Mouse (Mus musculus) embryonic facial prominence, embryonic 12.5 days (tissue): ENCODE measurements around the gene Snrpd3. TPM values are rescaled to one million over a fixed set of nuclear protein-coding genes. Genes with fewer than 3 reads are reported as not detected.
A peak's percentile ranks its signal among the peaks of the same experiment; 100 is the strongest.
"Not testable (repeated sequence)": the region's sequence is repeated elsewhere in the genome, so short reads cannot be mapped to it uniquely, and the experiment has no call there.

ENCODE experiments used
- ATAC-seq: fragments of 200-750 bp; cut with Nextera tagmentation; 2 replicates; pipeline ENCODE4 v1.8.0; 2017; ENCODE audit not compliant: insufficient number of reproducible peaks, insufficient read depth, low FRiP score, low TSS enrichment
- H3K27ac ChIP-seq: fragments of 300-500 bp; sonication (generic); 2 replicates; pipeline ENCODE4 v1.5.1; 2016; ENCODE audit warnings: mild to moderate bottlenecking
- H3K27me3 ChIP-seq: fragments of 300-500 bp; sonication (generic); 2 replicates; pipeline ENCODE4 v1.6.1; 2016; ENCODE audit warnings: mild to moderate bottlenecking, moderate library complexity
- H3K36me3 ChIP-seq: fragments of 300-500 bp; sonication (generic); 2 replicates; pipeline ENCODE4 v1.6.1; 2016; ENCODE audit warnings: mild to moderate bottlenecking
- H3K4me1 ChIP-seq: fragments of 300-500 bp; sonication (generic); 2 replicates; pipeline ENCODE4 v1.6.1; 2016
- H3K4me2 ChIP-seq: fragments of 300-500 bp; sonication (generic); replicated peaks from 2 replicates; pipeline ENCODE4 v1.6.1; 2016; ENCODE audit warnings: mild to moderate bottlenecking, moderate library complexity
- H3K4me3 ChIP-seq: fragments of 300-500 bp; sonication (generic); 2 replicates; pipeline ENCODE4 v1.5.1; 2016; ENCODE audit warnings: mild to moderate bottlenecking
- H3K9ac ChIP-seq: fragments of 300-500 bp; sonication (generic); 2 replicates; pipeline ENCODE4 v1.6.1; 2016; ENCODE audit warnings: mild to moderate bottlenecking, moderate library complexity
- H3K9me3 ChIP-seq: fragments of 300-500 bp; sonication (generic); 2 replicates; pipeline ENCODE4 v1.6.1; 2016; ENCODE audit warnings: mild to moderate bottlenecking, moderate library complexity
- WGBS: fragments of 180-500 bp; shearing (Covaris S2); methylation state at CpG from one replicate; pipeline ENCODE4 v1.1.7; 2016; 5-methylcytosine and 5-hydroxymethylcytosine counted together
- polyA plus RNA-seq: library from polyadenylated mRNA; unstranded; fragments of >200 nt; fragmentation: Nextera tagmentation; extraction: Ambion mirVana; gene quantifications from 2 replicates; pipeline ENCODE4 v1.2.1, GENCODE M21; 2016

Gene Snrpd3
- polyA plus RNA-seq, 1 experiment from 2014 or later = 167 TPM

GRCm38 (mm10) chr10:75516038-75516723 lies 1.2 kb upstream of the Snrpd3 start:
- Histone ChIP-seq H3K36me3 (peaks cover 29% of the 10 kb centered on the region), H3K27ac (0 out of 2 replicates have a peak overlapping the region, but pooled peaks have one; percentile 98), H3K9me3 (no peaks in the 10 kb centered on the region), H3K9ac (peak overlapping the region; percentile 92), H3K27me3 (no peaks in the 10 kb centered on the region), H3K4me2 (peak overlapping the region; percentile 73), H3K4me1 (peaks cover 26% of the 10 kb centered on the region), H3K4me3 (peak overlapping the region; percentile 89)
- ATAC-seq = no peak
- WGBS = 23% methylated on average over 8 of the region's 8 CpGs

- Histone ChIP-seq H3K36me3 (peaks cover 29% of the 10 kb centered on the region), H3K4me2 (peak overlapping the region; percentile 73), H3K9ac (peak overlapping the region; percentile 92), H3K9me3 (no peaks in the 10 kb centered on the region), H3K4me3 (peak overlapping the region; percentile 89), H3K27me3 (no peaks in the 10 kb centered on the region), H3K4me1 (peaks cover 26% of the 10 kb centered on the region), H3K27ac (peak overlapping the region; percentile 98)
- no peak for ATAC-seq
- under 1% methylated on average over 12 of the region's 12 CpGs for WGBS
Measured at GRCm38 (mm10) chr10:75516724-75517072, 653 bp upstream of the Snrpd3 start.

GRCm38 (mm10) chr10:75517758-75518143 lies 400 bp downstream of the Snrpd3 start, which contains the start of gene Gucd1:
Gucd1 (minus strand) TSS chr10:75517972.
- Histone ChIP-seq H3K27me3 (no peaks in the 10 kb centered on the region), H3K27ac (peak within 1 kb of the TSS; percentile 98), H3K9ac (peak within 1 kb of the TSS; percentile 93), H3K4me2 (peak within 1 kb of the TSS; percentile 90), H3K4me1 (peaks cover 26% of the 10 kb centered on the region), H3K4me3 (peak within 1 kb of the TSS; percentile 89), H3K36me3 (peaks cover 33% of the 10 kb centered on the region), H3K9me3 (no peaks in the 10 kb centered on the region)
- WGBS = under 1% methylated on average over 20 of the region's 20 CpGs
- ATAC-seq = peak; percentile 89

GRCm38 (mm10) chr10:75520581-75520980 lies 3.2 kb downstream of the Snrpd3 start:
- Histone ChIP-seq H3K27ac (no peak overlapping the region), H3K9me3 (no peaks in the 10 kb centered on the region), H3K4me3 (no peak overlapping the region), H3K27me3 (no peaks in the 10 kb centered on the region), H3K36me3 (peaks cover 53% of the 10 kb centered on the region), H3K9ac (no peak overlapping the region), H3K4me1 (peaks cover 23% of the 10 kb centered on the region), H3K4me2 (no peak overlapping the region)
- ATAC-seq = no peak
- 97% methylated on average over 5 of the region's 5 CpGs for WGBS

GRCm38 (mm10) chr10:75521643-75522042 lies 4.3 kb downstream of the Snrpd3 start:
- Histone ChIP-seq H3K27me3 (no peaks in the 10 kb centered on the region), H3K4me1 (peaks cover 15% of the 10 kb centered on the region), H3K9ac (no peak overlapping the region; the same call in 1 of the 2 replicates), H3K4me2 (no peak overlapping the region), H3K9me3 (no peaks in the 10 kb centered on the region), H3K36me3 (peaks cover 60% of the 10 kb centered on the region), H3K4me3 (no peak overlapping the region), H3K27ac (no peak overlapping the region)
- ATAC-seq = no peak
- WGBS = 96% methylated on average over 4 of the region's 4 CpGs

GRCm38 (mm10) chr10:75525450-75525849 lies 8.1 kb downstream of the Snrpd3 start:
- H3K27me3 ChIP-seq, ATAC-seq, H3K9ac ChIP-seq, H3K4me2 ChIP-seq, H3K9me3 ChIP-seq, H3K4me3 ChIP-seq, H3K27ac ChIP-seq, H3K4me1 ChIP-seq: not testable (repeated sequence)
- H3K36me3 ChIP-seq = peaks cover 50% of the 10 kb centered on the region
- WGBS = 95% methylated on average over 9 of the region's 9 CpGs

DNA sequence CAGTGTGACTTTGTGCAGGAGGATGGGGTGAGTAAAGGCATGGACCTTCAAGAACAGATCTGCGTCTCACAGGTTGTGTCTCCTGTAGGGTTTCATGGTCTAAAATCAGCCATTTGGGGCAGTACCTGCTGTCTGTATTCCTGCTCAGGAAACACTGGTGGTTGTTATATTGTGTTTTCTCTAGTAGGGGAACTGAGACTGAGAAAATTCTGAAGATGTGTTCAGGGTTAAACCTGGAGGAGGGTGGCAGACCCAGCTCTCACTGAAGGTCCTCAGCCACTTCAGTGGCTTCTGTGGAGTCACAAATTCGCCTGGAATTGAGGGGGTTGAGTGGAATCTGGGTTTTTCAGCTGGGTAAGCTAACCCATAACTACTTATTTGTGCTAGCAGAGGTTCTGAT lies 13.0 kb downstream of the Snrpd3 start:
- no peak overlapping the region for H3K9ac ChIP-seq

GRCm38 (mm10) chr10:75531532-75532090 lies 14.3 kb downstream of the Snrpd3 start:
- Histone ChIP-seq H3K4me1 (no peaks in the 10 kb centered on the region), H3K4me2 (no peak overlapping the region), H3K4me3 (no peak overlapping the region), H3K36me3 (peaks cover 53% of the 10 kb centered on the region), H3K27ac (no peak overlapping the region), H3K27me3 (no peaks in the 10 kb centered on the region), H3K9ac (no peak overlapping the region), H3K9me3 (no peaks in the 10 kb centered on the region)
- WGBS = 89% methylated on average over 9 of the region's 9 CpGs
- ATAC-seq = no peak

More for the DNA sequence above, 13.0 kb downstream of the Snrpd3 start:
- H3K9me3 ChIP-seq = no peaks in the 10 kb centered on the region
- peaks cover 54% of the 10 kb centered on the region for H3K36me3 ChIP-seq
- 80% methylated on average over 2 of the region's 2 CpGs for WGBS
- H3K4me1 ChIP-seq = no peaks in the 10 kb centered on the region
- no peak overlapping the region for H3K4me2 ChIP-seq
- no peak for ATAC-seq
- H3K27me3 ChIP-seq = no peaks in the 10 kb centered on the region
- no peak overlapping the region for H3K4me3 ChIP-seq
- no peak overlapping the region for H3K27ac ChIP-seq

GRCm38 (mm10) chr10:75534216-75534615 lies 16.9 kb downstream of the Snrpd3 start:
- Histone ChIP-seq H3K36me3 (peaks cover 53% of the 10 kb centered on the region), H3K4me2 (no peak overlapping the region), H3K9ac (no peak overlapping the region), H3K27ac (no peak overlapping the region), H3K27me3 (no peaks in the 10 kb centered on the region), H3K9me3 (no peaks in the 10 kb centered on the region), H3K4me1 (no peaks in the 10 kb centered on the region), H3K4me3 (no peak overlapping the region)
- 94% methylated on average over 8 of the region's 8 CpGs for WGBS
- ATAC-seq = no peak

- Histone ChIP-seq H3K27me3 (no peaks in the 10 kb centered on the region), H3K4me2 (no peak overlapping the region), H3K36me3 (peaks cover 53% of the 10 kb centered on the region), H3K27ac (no peak overlapping the region), H3K9me3 (no peaks in the 10 kb centered on the region), H3K4me3 (no peak overlapping the region), H3K9ac (no peak overlapping the region), H3K4me1 (no peaks in the 10 kb centered on the region)
- no peak for ATAC-seq
- 94% methylated on average over 8 of the region's 8 CpGs for whole genome bisulfite sequencing
Measured at GRCm38 (mm10) chr10:75534934-75535333, 17.6 kb downstream of the Snrpd3 start.

DNA sequence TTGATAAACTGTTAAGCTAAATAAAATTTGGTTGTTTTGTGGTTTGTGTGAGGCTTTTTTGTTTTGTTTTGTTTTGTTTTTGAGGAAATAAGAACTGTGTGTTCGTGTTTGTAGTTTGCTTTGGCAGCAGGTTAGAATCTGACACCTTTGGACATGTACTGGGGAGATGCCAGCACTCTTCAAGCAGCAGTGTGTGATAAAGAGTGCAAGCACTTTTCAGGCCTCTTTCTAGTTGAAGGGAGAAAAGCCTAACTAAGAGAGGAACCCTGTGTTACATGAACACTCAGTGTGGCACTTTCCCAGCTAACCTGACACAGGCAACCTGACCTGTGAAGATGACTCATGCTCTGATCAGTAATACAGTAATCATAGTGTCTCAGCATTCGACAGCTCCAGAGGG lies 18.1 kb downstream of the Snrpd3 start:
- H3K36me3 ChIP-seq = peaks cover 50% of the 10 kb centered on the region
- H3K9me3 ChIP-seq = no peaks in the 10 kb centered on the region
- H3K4me3 ChIP-seq = no peak overlapping the region
- ATAC-seq = no peak
- no peak overlapping the region for H3K9ac ChIP-seq
- H3K27ac ChIP-seq = no peak overlapping the region
- 86% methylated on average over 2 of the region's 2 CpGs for WGBS
- H3K4me1 ChIP-seq = no peaks in the 10 kb centered on the region
- H3K27me3 ChIP-seq = no peaks in the 10 kb centered on the region
- no peak overlapping the region for H3K4me2 ChIP-seq

GRCm38 (mm10) chr10:75536123-75536522 lies 18.8 kb downstream of the Snrpd3 start:
- no peak overlapping the region for H3K4me3 ChIP-seq
- no peaks in the 10 kb centered on the region for H3K9me3 ChIP-seq
- no peak overlapping the region for H3K4me2 ChIP-seq
- no peak for ATAC-seq
- no peak overlapping the region for H3K27ac ChIP-seq
- no peaks in the 10 kb centered on the region for H3K4me1 ChIP-seq
- peaks cover 44% of the 10 kb centered on the region for H3K36me3 ChIP-seq
- no peaks in the 10 kb centered on the region for H3K27me3 ChIP-seq
- WGBS = 88% methylated on average over 5 of the region's 5 CpGs
- no peak overlapping the region for H3K9ac ChIP-seq
